Mouse (Mus musculus) C2C12 (cell line): ENCODE data around the gene Wnt4.

Experiments
- CEBPB ChIP-seq: IDR thresholded peaks from one replicate; pipeline ENCODE4 v1.6.1; 2011; ENCODE audit warnings: low read depth, mild to moderate bottlenecking, control low read depth, moderate library complexity
- CTCF ChIP-seq: IDR thresholded peaks from one replicate; pipeline ENCODE4 v1.5.1; 2011; ENCODE audit not compliant: control insufficient read depth, insufficient read depth, insufficient read length
- MAX ChIP-seq: IDR thresholded peaks from one replicate; pipeline ENCODE4 v1.6.1; 2011; ENCODE audit warnings: mild to moderate bottlenecking, control low read depth
- MYOD1 ChIP-seq: IDR thresholded peaks from one replicate; pipeline ENCODE4 v1.6.1; 2011; ENCODE audit warnings: low read depth; ENCODE audit not compliant: control insufficient read depth, insufficient read length
- MYOG ChIP-seq: IDR thresholded peaks from one replicate; pipeline ENCODE4 v1.6.1; 2011; ENCODE audit not compliant: control insufficient read depth, insufficient read length; ENCODE audit errors: extremely low read depth
- USF1 ChIP-seq: IDR thresholded peaks from one replicate; pipeline ENCODE4 v1.6.1; 2011; ENCODE audit warnings: low read depth, mild to moderate bottlenecking, control low read depth, moderate library complexity

- TF ChIP-seq CTCF (no peak), USF1 (no peak), MAX (no peak), CEBPB (no peak), MYOG (no peak), MYOD1 (no peak)
Observed at GRCm38 (mm10) chr4:137268541-137268940, 8.7 kb upstream of the Wnt4 start.
